25 mouse cellular contexts compared by ENCODE assay signal in genomic region chr2:181078908-181079307, GRCm38 (mm10). TPM values are rescaled to one million over a fixed set of nuclear protein-coding genes. Genes with fewer than 3 reads are reported as not detected.
"Had no signal": no experiment of that assay in that cellular context is flagged by ENCODE, and none has a peak within 500 bp of the region (broad histone marks: within the 10 kb centered on the region; RNA-seq: fewer than 3 reads in every experiment).

No protein-coding gene starts in this region.

- ATAC-seq: intestine, postnatal 0 days; midbrain, embryonic 13.5 days; midbrain, embryonic 16.5 days had no signal

- H3K4me2 ChIP-seq: lung, embryonic 15.5 days; midbrain, embryonic 13.5 days; neural tube, embryonic 13.5 days had no signal

- H3K36me3 ChIP-seq: lung, embryonic 15.5 days; midbrain, embryonic 10.5 days had no signal

- H3K27me3 ChIP-seq: lung, embryonic 15.5 days; neural tube, embryonic 13.5 days had no signal

- H3K9ac ChIP-seq: lung, embryonic 15.5 days; midbrain, embryonic 13.5 days; neural tube, embryonic 13.5 days had no signal

- H3K4me1 ChIP-seq: lung, embryonic 15.5 days; midbrain, embryonic 13.5 days; neural tube, embryonic 13.5 days had no signal

- H3K4me3 ChIP-seq: left cerebral cortex, adult 2 months; lung, embryonic 15.5 days; megakaryocyte, embryonic 14.5 days; midbrain, embryonic 10.5 days; midbrain, embryonic 13.5 days; myocyte; neural tube, embryonic 13.5 days had no signal

- DNase-seq: kidney, adult 2 months; kidney, postnatal 25 days; layer of hippocampus, postnatal 36 days; lung, adult 18-20 months; lung, postnatal 10 days; lung, postnatal 36 days; retina, postnatal 1 day; right cerebral cortex, postnatal 25 days; spleen, adult 18-20 months; thymus, adult 2 months; thymus, postnatal 14 days; thymus, postnatal 4 days had no signal

- H3K27ac ChIP-seq: kidney, postnatal 0 days; left cerebral cortex, adult 2 months; lung, embryonic 15.5 days; midbrain, embryonic 10.5 days; midbrain, embryonic 13.5 days; neural tube, embryonic 13.5 days had no signal

- H3K9me3 ChIP-seq: lung, embryonic 15.5 days; megakaryocyte, embryonic 14.5 days; midbrain, embryonic 10.5 days; midbrain, embryonic 13.5 days; neural tube, embryonic 13.5 days had no signal

RNA-seq across cellular contexts. Expression of gene Chrna4, which starts 35.6 kb away (rescaled TPM):
- total RNA-seq: monocyte, adult 5-6 weeks; neutrophil, adult 5-6 weeks had no signal
- polyA plus RNA-seq: myocyte had no signal

RNA-seq across cellular contexts. Expression of gene Kcnq2, which starts 56.2 kb away (rescaled TPM):
- total RNA-seq: monocyte, adult 5-6 weeks; neutrophil, adult 5-6 weeks had no signal
- polyA plus RNA-seq: kidney, embryonic 14.5 days; kidney, postnatal 0 days; myocyte had no signal
